Mouse (Mus musculus) spleen, adult 2 months (tissue): ENCODE results near the gene Stx1a.

Source experiments
- CTCF ChIP-seq: fragments of 200-500 bp; IDR thresholded peaks from 2 replicates; pipeline ENCODE4 v1.5.1; 2011; ENCODE audit warnings: mild to moderate bottlenecking, inconsistent platforms; ENCODE audit not compliant: insufficient read depth, insufficient read length, insufficient replicate concordance; ENCODE audit errors: extremely low read depth
- POLR2A ChIP-seq: fragments of 200-500 bp; IDR thresholded peaks from 2 replicates; pipeline ENCODE4 v1.6.1; 2011; ENCODE audit warnings: low read depth, low read length, inconsistent platforms

GRCm38 (mm10) chr5:134976577-134977250 lies 46.6 kb upstream of the Stx1a start:
- TF ChIP-seq POLR2A = no peak
- no peak for TF ChIP-seq CTCF
